Mouse (Mus musculus): ENCODE data around the gene Olfr66. TPM values are rescaled to one million over a fixed set of nuclear protein-coding genes. Genes with fewer than 3 reads are reported as not detected.

Gene Olfr66
- polyA plus RNA-seq (2012; rRNA removed) = not detected in 2 replicates

DNA sequence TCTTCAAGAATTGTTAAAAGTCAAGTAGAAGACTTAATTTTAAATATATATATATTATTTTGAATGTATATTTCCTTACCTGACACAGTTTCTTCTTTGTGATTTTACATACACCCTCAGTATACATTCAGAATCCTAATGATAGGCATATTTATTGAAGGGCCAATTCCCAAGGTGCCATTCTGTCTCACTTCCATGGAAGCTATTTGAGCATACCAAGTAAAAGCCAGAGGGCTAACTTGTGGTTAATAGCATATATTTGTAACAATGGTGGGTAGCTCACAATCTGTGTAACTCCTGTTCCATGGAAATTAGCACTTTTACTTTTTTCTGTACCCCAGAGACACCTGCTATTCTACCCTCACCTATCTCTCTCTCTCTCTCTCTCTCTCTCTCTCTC is at the start of gene Olfr66:
Gene Olfr66, minus strand, starts transcription at position 101 of the 400 bp plus-strand sequence.
- DNase-seq (ENCODE audit: extremely low spot score in 1 of 2, low spot score in 1 of 2) = no peak

- no peak for DNase-seq (ENCODE audit: extremely low spot score in 1 of 2, low spot score in 1 of 2)
Measured at GRCm38 (mm10) chr7:103934264-103934663, 48.2 kb upstream of the Olfr66 start, which contains the start of gene Olfr632. TSS of gene Olfr632 (plus strand) at chr7:103934347.

GRCm38 (mm10) chr7:103928525-103928924 is 42.5 kb upstream of the Olfr66 start, which contains the start of gene Olfr631:
TSS of gene Olfr631 (plus strand) at chr7:103928825.
- DNase-seq (ENCODE audit: extremely low spot score in 1 of 2, low spot score in 1 of 2) = no peak

DNA sequence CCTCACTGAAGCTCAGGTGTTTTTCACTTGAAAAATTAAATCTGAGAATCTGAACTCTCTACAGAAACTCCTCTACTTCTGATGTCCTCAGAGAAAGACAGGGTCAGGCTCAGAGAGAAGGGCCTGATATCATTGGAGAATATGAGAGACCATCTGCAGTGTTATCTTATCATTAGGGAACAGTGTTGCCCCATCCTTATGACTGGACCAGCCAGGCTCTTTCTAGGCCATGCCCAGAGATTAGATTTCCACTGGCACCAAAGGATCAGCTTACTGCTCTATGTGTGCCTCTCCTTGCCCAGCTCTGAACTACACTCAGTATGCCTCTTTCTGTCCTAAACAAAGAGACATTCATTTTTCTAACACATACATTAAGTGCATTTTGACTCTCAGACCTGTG is 29.3 kb upstream of the Olfr66 start:
- no peak for DNase-seq (ENCODE audit: extremely low spot score in 1 of 2, low spot score in 1 of 2)

DNA sequence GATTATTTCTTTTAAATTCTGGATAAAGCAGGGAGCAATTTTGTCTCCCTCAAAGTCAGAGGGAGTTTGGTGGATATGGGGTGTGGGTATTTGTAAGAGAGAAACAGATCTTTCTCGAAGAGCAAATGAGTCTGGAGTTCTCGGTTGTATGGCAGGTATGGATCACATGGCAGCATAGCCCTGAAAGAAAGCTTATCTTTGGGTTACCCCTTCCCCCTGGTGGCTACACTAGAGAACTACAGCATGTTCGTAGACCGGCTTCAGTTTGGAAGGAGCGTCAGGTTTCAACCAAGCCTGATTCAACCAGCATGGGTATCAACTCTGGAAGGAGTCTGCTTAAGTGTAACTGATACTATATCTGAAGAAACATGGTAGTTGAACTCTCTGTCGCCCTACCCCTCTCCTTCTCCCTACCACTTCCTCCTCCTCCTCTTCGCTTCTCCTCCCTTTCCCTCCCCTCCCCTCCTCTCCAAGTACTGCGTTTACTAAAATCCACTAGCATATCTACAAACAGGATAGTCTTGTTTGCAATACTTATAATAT is 27.0 kb upstream of the Olfr66 start:
- DNase-seq (ENCODE audit: extremely low spot score in 1 of 2, low spot score in 1 of 2) = no peak

GRCm38 (mm10) chr7:103910047-103910446 is 24.0 kb upstream of the Olfr66 start:
- DNase-seq (ENCODE audit: extremely low spot score in 1 of 2, low spot score in 1 of 2) = no peak

GRCm38 (mm10) chr7:103903187-103903586 is 17.1 kb upstream of the Olfr66 start, which contains the start of gene Olfr65:
TSS of gene Olfr65 (plus strand) at chr7:103903487.
- no peak for DNase-seq (ENCODE audit: extremely low spot score in 1 of 2, low spot score in 1 of 2)

- no peak for DNase-seq (ENCODE audit: extremely low spot score in 1 of 2, low spot score in 1 of 2)
Measured at GRCm38 (mm10) chr7:103894385-103894784, 8.3 kb upstream of the Olfr66 start, which contains the start of gene Olfr64. TSS of gene Olfr64 (minus strand) at chr7:103894485.

- no peak for DNase-seq (ENCODE audit: extremely low spot score in 1 of 2, low spot score in 1 of 2)
Measured at GRCm38 (mm10) chr7:103877093-103877492, 9.0 kb downstream of the Olfr66 start.

DNA sequence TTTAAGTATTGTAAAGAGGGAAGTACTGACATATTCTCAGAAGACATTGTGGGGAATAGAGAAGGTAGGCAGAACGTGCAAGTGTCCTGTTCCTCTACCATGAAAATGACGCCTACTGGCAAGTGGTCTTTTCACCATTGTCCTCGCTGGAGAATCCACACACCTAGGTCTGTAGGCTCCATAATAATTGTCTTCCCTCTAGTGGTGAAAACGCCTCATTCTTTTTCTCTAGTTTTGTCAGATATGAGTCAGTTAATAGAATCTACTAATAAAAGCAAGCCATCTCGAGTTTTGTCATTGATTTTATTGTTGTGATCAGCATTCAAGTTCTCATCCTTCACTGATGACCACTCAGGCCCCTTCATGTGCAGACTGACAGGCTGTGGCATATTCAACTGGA is 11.6 kb downstream of the Olfr66 start:
- no peak for DNase-seq (ENCODE audit: extremely low spot score in 1 of 2, low spot score in 1 of 2)

DNA sequence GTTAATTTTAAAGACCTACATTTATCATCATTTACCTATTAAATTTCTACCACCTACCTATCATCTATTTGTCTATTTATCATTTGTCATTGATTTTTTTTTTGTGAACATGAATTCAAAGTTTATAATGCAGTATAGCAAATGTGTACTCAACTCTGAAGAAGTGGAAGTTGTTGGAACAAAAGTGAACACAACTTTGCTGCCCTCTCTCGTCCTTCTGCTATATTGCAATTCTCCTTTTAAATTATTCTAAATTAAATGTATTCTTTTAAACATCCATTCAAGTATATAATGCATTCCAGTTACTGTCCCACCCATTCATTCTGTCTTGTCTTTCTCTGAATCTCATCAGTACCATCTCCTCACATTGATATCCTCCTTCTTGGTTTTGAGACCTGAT is 13.0 kb downstream of the Olfr66 start:
- peak in 1 of 2 experiments; percentile 40 for DNase-seq (ENCODE audit: extremely low spot score in 1 of 2, low spot score in 1 of 2)

DNA sequence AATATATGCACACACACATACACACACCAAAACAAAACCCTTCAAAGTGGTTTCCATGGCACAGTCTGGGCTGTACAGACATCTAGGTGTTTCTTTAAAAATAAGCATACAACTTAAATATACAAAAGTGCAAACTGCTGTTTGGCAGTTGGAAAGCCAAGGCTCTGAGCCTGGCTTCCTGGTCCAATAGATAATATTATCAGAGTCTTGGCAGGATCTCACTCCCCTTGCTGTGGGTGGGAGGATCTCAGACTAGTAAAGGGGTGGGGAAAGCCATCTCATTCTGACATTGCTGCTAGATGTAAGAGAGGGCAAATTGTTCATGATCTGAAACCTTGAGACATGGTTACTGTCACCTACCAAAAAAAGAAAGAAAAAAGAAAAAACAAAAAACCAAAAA is 15.4 kb downstream of the Olfr66 start:
- DNase-seq (ENCODE audit: extremely low spot score in 1 of 2, low spot score in 1 of 2) = no peak

GRCm38 (mm10) chr7:103865716-103866115 is 20.3 kb downstream of the Olfr66 start:
- DNase-seq (ENCODE audit: extremely low spot score in 1 of 2, low spot score in 1 of 2) = no peak

DNA sequence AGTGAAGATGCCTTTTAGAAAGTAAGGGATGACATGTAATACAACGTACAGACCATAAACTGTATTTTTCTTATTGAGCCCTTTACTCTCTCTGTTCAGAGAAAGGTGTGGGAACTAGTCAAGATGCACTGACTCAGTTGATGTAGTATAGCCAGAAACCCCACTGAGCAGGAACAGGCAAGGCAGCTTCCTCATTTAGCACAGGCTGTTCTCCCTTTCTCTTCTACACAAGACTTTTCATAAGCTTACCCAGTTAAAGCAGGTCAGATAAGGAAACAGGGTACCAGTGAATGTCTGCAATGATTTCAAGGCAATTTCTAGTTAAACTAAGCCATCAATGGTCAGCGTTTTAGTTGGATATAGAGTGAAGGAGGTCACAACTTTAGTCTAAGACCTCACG is 24.5 kb downstream of the Olfr66 start:
- no peak for DNase-seq (ENCODE audit: extremely low spot score in 1 of 2, low spot score in 1 of 2)

DNA sequence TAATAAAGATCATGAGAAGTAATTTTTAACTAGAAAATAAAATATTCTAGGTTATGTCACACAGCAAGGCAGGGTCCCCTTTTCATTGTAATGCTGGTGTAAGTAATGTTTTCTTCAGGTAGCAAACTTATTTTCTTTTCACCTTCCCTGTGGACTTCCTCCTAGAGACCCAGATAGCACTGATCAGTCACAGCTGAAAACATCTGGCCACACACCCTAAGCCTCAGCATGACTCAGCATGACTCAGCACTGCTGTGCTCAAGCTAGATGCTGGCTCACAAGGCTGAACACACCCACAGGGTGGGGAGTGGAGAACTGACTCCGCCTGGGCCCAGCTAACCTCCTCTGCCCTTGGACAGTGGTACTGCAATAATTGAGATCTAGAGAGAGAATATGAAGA is 25.2 kb downstream of the Olfr66 start:
- DNase-seq (ENCODE audit: extremely low spot score in 1 of 2, low spot score in 1 of 2) = peak in 1 of 2 experiments; percentile 6

DNA sequence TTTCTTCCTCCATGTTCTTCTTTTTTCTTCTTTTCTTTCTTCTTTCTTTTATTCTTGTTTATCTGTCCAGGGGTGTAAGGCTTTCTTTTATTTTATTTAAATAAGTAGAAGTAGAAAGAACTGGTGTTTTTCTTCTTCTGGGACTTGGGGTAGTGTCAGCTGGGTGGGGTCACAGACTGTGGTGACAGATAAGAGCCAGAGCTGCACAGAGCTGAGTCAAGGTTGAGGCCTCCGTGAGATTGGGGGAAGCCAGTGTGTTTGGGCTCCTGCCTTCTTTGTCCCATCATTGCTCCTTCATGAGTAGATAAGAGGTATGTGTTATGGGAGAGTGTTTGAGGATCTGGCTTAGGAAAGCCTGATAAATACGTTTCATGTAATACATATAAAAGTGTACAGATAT is 27.0 kb downstream of the Olfr66 start:
- DNase-seq (ENCODE audit: extremely low spot score in 1 of 2, low spot score in 1 of 2) = no peak

GRCm38 (mm10) chr7:103854669-103855068 is 31.4 kb downstream of the Olfr66 start:
- no peak for DNase-seq (ENCODE audit: extremely low spot score in 1 of 2, low spot score in 1 of 2)

- DNase-seq (ENCODE audit: extremely low spot score in 1 of 2, low spot score in 1 of 2) = no peak
Measured at GRCm38 (mm10) chr7:103853090-103853489, 33.0 kb downstream of the Olfr66 start, which contains the start of gene Hbb-y. TSS of gene Hbb-y (minus strand) at chr7:103853216.

- DNase-seq (ENCODE audit: extremely low spot score in 1 of 2, low spot score in 1 of 2) = no peak
Measured at GRCm38 (mm10) chr7:103844525-103845325, 41.3 kb downstream of the Olfr66 start.

GRCm38 (mm10) chr7:103843034-103843433 is 43.0 kb downstream of the Olfr66 start, which contains the start of gene Hbb-bh1:
TSS of gene Hbb-bh1 (minus strand) at chr7:103843164.
- DNase-seq (ENCODE audit: extremely low spot score in 1 of 2, low spot score in 1 of 2) = no peak

GRCm38 (mm10) chr7:103840268-103840667 is 45.8 kb downstream of the Olfr66 start, which contains the start of gene Hbb-bh2:
TSS of gene Hbb-bh2 (minus strand) at chr7:103840520.
- DNase-seq (ENCODE audit: extremely low spot score in 1 of 2, low spot score in 1 of 2) = no peak
